Mouse (Mus musculus): ENCODE results near the gene Col26a1. TPM values are rescaled to one million over a fixed set of nuclear protein-coding genes. Genes with fewer than 3 reads are reported as not detected.
A peak's percentile ranks its signal among the peaks of the same experiment; 100 is the strongest.

The Col26a1 gene
- total and polyA plus RNA-seq, 2 experiments from 2014 or later = 35.5 to 61.9 TPM

DNA sequence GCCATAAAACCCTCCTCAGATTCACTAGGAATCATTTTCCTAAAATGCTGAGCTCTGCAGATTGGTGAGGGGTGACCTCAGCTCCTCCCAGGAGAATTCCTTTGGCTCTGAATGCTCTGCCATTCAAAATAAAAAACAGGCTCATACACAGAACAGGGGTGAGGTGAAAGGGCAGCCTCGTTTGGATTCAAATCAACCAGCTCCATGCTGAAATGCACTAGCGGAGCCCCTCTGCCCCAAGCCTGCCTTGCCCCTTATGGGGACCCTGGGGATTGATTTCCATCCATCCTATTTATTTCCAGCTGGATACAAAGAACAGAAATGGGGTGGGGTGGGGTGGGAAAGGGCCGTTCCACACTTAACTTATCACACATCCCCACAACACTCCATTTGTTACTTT lies 52.9 kb downstream of the Col26a1 start:
- H3K27me3 ChIP-seq (ENCODE audit: insufficient read depth, low read length) = no peaks in the 10 kb centered on the region
- H3K4me3 ChIP-seq (ENCODE audit: low read depth, low read length) = no peak overlapping the region
- H3K9ac ChIP-seq (replicated peaks; ENCODE audit: low read length, poor library complexity, severe bottlenecking) = no peak overlapping the region
- no peak overlapping the region for H3K4me2 ChIP-seq (ENCODE audit: low read depth, low read length, poor library complexity, severe bottlenecking)
- H3K36me3 ChIP-seq (ENCODE audit: insufficient read depth, low read length) = no peaks in the 10 kb centered on the region
- WGBS = 73% methylated on average over 3 of the region's 3 CpGs
- no peaks in the 10 kb centered on the region for H3K4me1 ChIP-seq (ENCODE audit: insufficient read depth, low read length)
- ATAC-seq (ENCODE audit: low FRiP score) (no peak), DNase-seq (ENCODE audit: low spot score) (no peak)
- no peak for TF ChIP-seq CTCF (IDR thresholded peaks at IDR 0.05)
- no peaks in the 10 kb centered on the region for H3K9me3 ChIP-seq (ENCODE audit: low read length)
- H3K27ac ChIP-seq (ENCODE audit: low read depth, low read length) = no peak overlapping the region

- no peaks in the 10 kb centered on the region for H3K36me3 ChIP-seq (ENCODE audit: insufficient read depth, low read length)
- no peaks in the 10 kb centered on the region for H3K27me3 ChIP-seq (ENCODE audit: insufficient read depth, low read length)
- ATAC-seq (ENCODE audit: low FRiP score) = no peak
- TF ChIP-seq CTCF (IDR thresholded peaks at IDR 0.05) = no peak
- H3K9me3 ChIP-seq (ENCODE audit: low read length) = no peaks in the 10 kb centered on the region
- WGBS = 82% methylated on average over 8 of the region's 8 CpGs
- H3K27ac ChIP-seq (ENCODE audit: low read depth, low read length) = no peak overlapping the region
- no peak overlapping the region for H3K4me3 ChIP-seq (ENCODE audit: low read depth, low read length)
- no peak overlapping the region for H3K9ac ChIP-seq (replicated peaks; ENCODE audit: low read length, poor library complexity, severe bottlenecking)
- DNase-seq (ENCODE audit: low spot score) = no peak
- H3K4me1 ChIP-seq (ENCODE audit: insufficient read depth, low read length) = no peaks in the 10 kb centered on the region
- no peak overlapping the region for H3K4me2 ChIP-seq (ENCODE audit: low read depth, low read length, poor library complexity, severe bottlenecking)
These were observed 61.0 kb downstream of the Col26a1 start for GRCm38 (mm10) chr5:136821971-136822370.

DNA sequence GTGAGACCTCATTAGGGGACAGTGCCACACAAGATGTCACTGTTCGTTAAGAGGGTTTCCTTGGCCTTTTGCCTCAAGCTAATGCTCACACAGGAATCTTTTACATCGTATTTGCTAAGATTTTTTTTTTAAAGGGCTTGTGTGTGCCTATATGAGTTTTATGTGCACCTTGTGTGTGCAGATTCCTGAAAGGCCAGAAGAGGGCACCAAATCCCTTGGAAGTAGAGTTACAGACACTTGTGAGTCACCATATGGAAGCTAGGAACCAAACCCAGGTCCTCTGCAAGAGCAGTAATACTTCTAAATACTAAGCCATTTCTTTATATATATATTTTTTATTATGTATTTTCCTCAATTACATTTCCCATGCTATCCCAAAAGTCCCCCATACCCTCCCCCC lies 62.1 kb downstream of the Col26a1 start:
- H3K4me1 ChIP-seq (ENCODE audit: insufficient read depth, low read length) = no peaks in the 10 kb centered on the region
- H3K27me3 ChIP-seq (ENCODE audit: insufficient read depth, low read length) = no peaks in the 10 kb centered on the region
- TF ChIP-seq CTCF (IDR thresholded peaks at IDR 0.05) = peak; percentile 8; the same call in 1 of the 2 replicates
- DNase-seq (ENCODE audit: low spot score) (no peak), ATAC-seq (ENCODE audit: low FRiP score) (no peak)
- no peaks in the 10 kb centered on the region for H3K36me3 ChIP-seq (ENCODE audit: insufficient read depth, low read length)
- WGBS = 84% methylated on average over 2 of the region's 2 CpGs
- no peak overlapping the region for H3K9ac ChIP-seq (replicated peaks; ENCODE audit: low read length, poor library complexity, severe bottlenecking)
- H3K4me2 ChIP-seq (ENCODE audit: low read depth, low read length, poor library complexity, severe bottlenecking) = no peak overlapping the region
- H3K4me3 ChIP-seq (ENCODE audit: low read depth, low read length) = no peak overlapping the region
- H3K27ac ChIP-seq (ENCODE audit: low read depth, low read length) = no peak overlapping the region
- no peaks in the 10 kb centered on the region for H3K9me3 ChIP-seq (ENCODE audit: low read length)

DNA sequence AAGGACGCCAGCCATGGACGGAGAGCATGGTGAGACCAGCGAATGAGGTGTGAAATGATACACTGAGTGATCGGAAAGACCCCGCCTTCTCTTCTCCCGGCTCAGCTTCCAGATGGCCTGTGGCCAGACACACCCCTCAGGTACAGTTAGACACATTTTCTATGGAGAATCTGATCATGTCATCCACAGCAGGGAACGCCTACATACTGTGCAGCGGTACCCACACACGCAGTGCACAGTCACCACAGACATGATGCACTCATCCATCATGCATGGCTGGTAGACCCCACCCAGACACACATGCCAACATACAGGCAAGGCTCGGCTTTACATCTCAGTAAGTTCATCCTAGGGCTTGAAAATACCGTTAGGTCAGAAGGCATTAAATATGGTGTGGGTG lies 63.3 kb downstream of the Col26a1 start:
- Histone ChIP-seq H3K9me3 (ENCODE audit: low read length) (no peaks in the 10 kb centered on the region), H3K4me3 (ENCODE audit: low read depth, low read length) (no peak overlapping the region), H3K4me1 (ENCODE audit: insufficient read depth, low read length) (no peaks in the 10 kb centered on the region), H3K27me3 (ENCODE audit: insufficient read depth, low read length) (no peaks in the 10 kb centered on the region), H3K36me3 (ENCODE audit: insufficient read depth, low read length) (no peaks in the 10 kb centered on the region), H3K9ac (replicated peaks; ENCODE audit: low read length, poor library complexity, severe bottlenecking) (no peak overlapping the region), H3K4me2 (ENCODE audit: low read depth, low read length, poor library complexity, severe bottlenecking) (no peak overlapping the region), H3K27ac (ENCODE audit: low read depth, low read length) (no peak overlapping the region)
- WGBS = 85% methylated on average over 11 of the region's 11 CpGs
- TF ChIP-seq CTCF (IDR thresholded peaks at IDR 0.05) = no peak
- ATAC-seq (ENCODE audit: low FRiP score) (no peak), DNase-seq (ENCODE audit: low spot score) (no peak)

DNA sequence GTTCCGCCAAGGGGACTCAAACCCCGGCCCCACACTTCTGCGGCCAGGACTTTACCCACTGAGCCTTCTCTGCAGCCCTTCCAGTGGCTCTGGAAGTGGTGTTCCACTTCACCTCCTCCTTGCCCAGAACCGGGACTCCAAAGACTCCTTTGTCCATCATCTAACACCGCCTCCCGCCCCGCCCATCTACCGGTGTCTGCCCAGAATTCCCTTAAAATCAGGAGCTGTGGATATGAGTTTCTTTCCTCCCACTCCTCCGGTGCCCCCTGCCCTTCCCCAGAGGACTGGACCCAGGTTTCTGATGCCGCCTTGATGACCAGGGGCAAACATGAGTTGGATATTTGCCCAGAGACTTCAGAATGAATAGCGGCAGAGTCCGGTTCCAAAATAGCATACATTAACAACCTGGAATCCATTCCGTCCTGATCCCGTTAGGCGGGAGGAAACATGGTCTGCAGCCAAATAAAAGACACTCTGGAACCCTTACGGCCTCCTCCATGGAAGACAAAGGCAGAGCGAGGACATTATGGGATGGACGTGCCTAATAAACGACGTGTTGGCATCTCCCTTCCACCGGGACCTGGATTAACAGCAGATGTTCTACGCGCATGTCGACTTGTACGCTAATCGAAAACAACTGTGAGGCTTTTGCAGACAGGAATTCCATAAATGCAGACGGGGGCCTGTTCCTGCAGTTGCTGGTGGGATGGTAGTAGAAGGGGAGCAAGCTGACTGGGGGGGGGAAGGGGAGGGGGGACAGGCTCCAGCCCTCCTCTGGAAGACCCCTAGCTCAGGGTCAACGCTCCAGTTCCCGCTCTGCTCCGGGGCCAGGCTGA lies 72.3 kb downstream of the Col26a1 start:
- Histone ChIP-seq H3K36me3 (ENCODE audit: insufficient read depth, low read length) (no peaks in the 10 kb centered on the region), H3K4me2 (ENCODE audit: low read depth, low read length, poor library complexity, severe bottlenecking) (peak overlapping the region; percentile 32), H3K4me3 (ENCODE audit: low read depth, low read length) (no peak overlapping the region), H3K9me3 (ENCODE audit: low read length) (no peaks in the 10 kb centered on the region), H3K27me3 (ENCODE audit: insufficient read depth, low read length) (no peaks in the 10 kb centered on the region), H3K27ac (ENCODE audit: low read depth, low read length) (no peak overlapping the region), H3K4me1 (ENCODE audit: insufficient read depth, low read length) (no peaks in the 10 kb centered on the region), H3K9ac (replicated peaks; ENCODE audit: low read length, poor library complexity, severe bottlenecking) (no peak overlapping the region)
- 55% methylated on average over 30 of the region's 30 CpGs for WGBS
- ATAC-seq (ENCODE audit: low FRiP score) (no peak), DNase-seq (ENCODE audit: low spot score) (no peak)
- TF ChIP-seq CTCF (IDR thresholded peaks at IDR 0.05) = no peak

DNA sequence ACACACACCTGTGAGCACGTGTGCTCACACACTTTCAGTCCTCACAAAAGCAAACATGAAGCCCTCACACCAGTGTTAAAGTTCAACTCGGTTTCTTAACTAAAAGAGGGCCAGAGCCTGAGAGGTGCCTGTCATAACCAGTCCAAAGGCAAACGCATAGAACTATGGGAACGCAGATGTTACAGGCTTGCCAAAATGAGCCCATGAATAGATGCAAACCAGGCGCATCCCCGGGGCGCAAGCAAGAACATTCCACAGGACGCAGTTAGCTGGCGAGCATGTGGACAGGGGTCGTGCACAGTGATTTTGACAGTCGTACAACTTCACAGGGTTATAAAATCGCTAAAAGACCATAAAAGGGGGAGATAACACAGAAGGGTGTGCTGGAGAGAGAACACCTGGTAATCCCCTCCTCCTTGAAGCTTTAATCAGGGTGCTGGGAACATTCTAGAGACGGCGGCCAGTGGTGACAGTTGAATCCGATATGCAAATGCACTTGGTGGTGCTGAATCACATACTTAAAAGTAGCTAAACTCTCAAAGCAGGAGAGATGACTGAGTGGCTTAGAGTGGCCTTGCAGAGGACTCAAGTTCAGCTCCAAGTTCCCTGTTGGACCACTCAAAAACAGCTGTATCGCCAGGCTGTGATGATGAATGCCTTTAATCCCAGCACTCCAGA lies 76.5 kb downstream of the Col26a1 start:
- Histone ChIP-seq H3K9me3 (ENCODE audit: low read length) (no peaks in the 10 kb centered on the region), H3K27me3 (ENCODE audit: insufficient read depth, low read length) (no peaks in the 10 kb centered on the region), H3K4me3 (ENCODE audit: low read depth, low read length) (no peak overlapping the region), H3K27ac (ENCODE audit: low read depth, low read length) (no peak overlapping the region), H3K9ac (replicated peaks; ENCODE audit: low read length, poor library complexity, severe bottlenecking) (no peak overlapping the region), H3K4me2 (ENCODE audit: low read depth, low read length, poor library complexity, severe bottlenecking) (no peak overlapping the region), H3K36me3 (ENCODE audit: insufficient read depth, low read length) (no peaks in the 10 kb centered on the region), H3K4me1 (ENCODE audit: insufficient read depth, low read length) (peaks cover 8% of the 10 kb centered on the region; the same call in 1 of the 2 replicates)
- no peak for DNase-seq (ENCODE audit: low spot score)
- ATAC-seq (ENCODE audit: low FRiP score) = no peak
- 72% methylated on average over 16 of the region's 16 CpGs for WGBS
- no peak for TF ChIP-seq CTCF (IDR thresholded peaks at IDR 0.05)

Data from midbrain, postnatal 0 days (tissue).